10 mouse cellular contexts compared by ENCODE assay signal in genomic region chr6:41055581-41055980, GRCm38 (mm10). TPM values are rescaled to one million over a fixed set of nuclear protein-coding genes. Genes with fewer than 3 reads are reported as not detected.
DNase-seq lines count a peak whose midpoint lies in the region.
"Had no signal": no experiment of that assay in that cellular context is flagged by ENCODE, and none has a peak within 500 bp of the region (broad histone marks: within the 10 kb centered on the region; RNA-seq: fewer than 3 reads in every experiment).

No protein-coding gene starts in this region.

- no peaks in the 10 kb centered on the region for H3K27me3 ChIP-seq in limb, embryonic 10.5 days (ENCODE audit: low read depth, poor library complexity, severe bottlenecking)

- no peaks in the 10 kb centered on the region for H3K36me3 ChIP-seq in limb, embryonic 10.5 days

- H3K4me3 ChIP-seq in limb, embryonic 10.5 days = no peak overlapping the region

- H3K4me1 ChIP-seq in limb, embryonic 10.5 days = no peaks in the 10 kb centered on the region

- no peaks in the 10 kb centered on the region for H3K9me3 ChIP-seq in limb, embryonic 10.5 days (replicated peaks)

- DNase-seq in adrenal gland, adult 2 months = peak; percentile 3
- DNase-seq in adrenal gland, postnatal 4 days (ENCODE audit: low spot score in 2 of 2) = no peak
- DNase-seq in kidney, postnatal 36 days = peak; percentile 2 to 52
- DNase-seq in kidney, postnatal 14 days = no peak
- DNase-seq in CD8-positive naive resting alpha-beta T cell, adult 2 months (ENCODE audit: low read depth in 2 of 2, low spot score in 2 of 2) = peak; percentile 26 to 39
- peak; percentile 42 for DNase-seq in c-Kit-positive CD71-positive TER-119-positive erythroid progenitor cells, embryonic 14.5 days (ENCODE audit: low spot score)
- DNase-seq in limb, embryonic 10.5 days (ENCODE audit: low spot score) = peak; percentile 36
- DNase-seq in testis, postnatal 10 days (ENCODE audit: low spot score) = peak; percentile 55

- no peak overlapping the region for H3K27ac ChIP-seq in limb, embryonic 10.5 days

- 51% methylated on average over 2 of the region's 2 CpGs for WGBS in limb, embryonic 10.5 days

RNA-seq across cellular contexts. Expression of gene 2210010C04Rik, which starts 20.3 kb away (rescaled TPM):
- not detected for total RNA-seq in adrenal gland, adult 2 months (2021)
- polyA plus RNA-seq in adrenal gland, adult 2 months (2012; rRNA removed) = 0.08 TPM in 1 of 2 replicates, not detected in the other
- total RNA-seq in adrenal gland, postnatal 4 days (2021) = 100 to 1,000 TPM in 1 of 2 experiments, not detected in 1; 358 TPM
- not detected in 2 replicates for polyA plus RNA-seq in limb, embryonic 10.5 days (2016; fragmentation: Nextera tagmentation; extraction: Ambion mirVana)
- total RNA-seq: layer of hippocampus, adult 18-20 months had no signal
- polyA plus RNA-seq: C2C12 had no signal

RNA-seq across cellular contexts. Expression of gene Gm2663, which starts 56.3 kb away (rescaled TPM):
- not detected for total RNA-seq in adrenal gland, adult 2 months (2021)
- polyA plus RNA-seq in adrenal gland, adult 2 months (2012; rRNA removed) = not detected in 2 replicates
- total RNA-seq in adrenal gland, postnatal 4 days (2021) = 10 to 100 TPM in 1 of 2 experiments, not detected in 1; 36.2 TPM
- polyA plus RNA-seq in limb, embryonic 10.5 days (2016; fragmentation: Nextera tagmentation; extraction: Ambion mirVana) = not detected in 2 replicates
- total RNA-seq: layer of hippocampus, adult 18-20 months had no signal
- polyA plus RNA-seq: C2C12 had no signal

Comparison
In these comparisons a context has a peak if more than half of its experiments do, and no peak if none do; other contexts are left out.
1. DNase-seq: peak in adrenal gland, adult 2 months (single experiment), kidney, postnatal 36 days (2 of 2), CD8-positive naive resting alpha-beta T cell, adult 2 months (2 of 2), c-Kit-positive CD71-positive TER-119-positive erythroid progenitor cells, embryonic 14.5 days (single experiment), limb, embryonic 10.5 days (single experiment) and testis, postnatal 10 days (single experiment); none in adrenal gland, postnatal 4 days (0 of 2) and kidney, postnatal 14 days (single experiment).